Mouse (Mus musculus) kidney, postnatal 0 days (tissue): ENCODE measurements around the gene Esm1. TPM values are rescaled to one million over a fixed set of nuclear protein-coding genes. Genes with fewer than 3 reads are reported as not detected.
A peak's percentile ranks its signal among the peaks of the same experiment; 100 is the strongest.

Experiments used
- ATAC-seq: fragments of 200-750 bp; cut with Nextera tagmentation; replicated peaks from 2 replicates; pipeline ENCODE4 v1.8.0; 2017; ENCODE audit warnings: low read depth, moderate number of reproducible peaks, moderate TSS enrichment, moderate library complexity; ENCODE audit not compliant: low FRiP score
- DNase-seq: peaks from one replicate; pipeline ENCODE4 v3.0.0-alpha.2; 2016; ENCODE audit warnings: low spot score
- H3K27ac ChIP-seq: fragments of 300-500 bp; sonication (generic); 2 replicates; pipeline ENCODE4 v1.5.1; 2014; ENCODE audit warnings: mild to moderate bottlenecking
- H3K27me3 ChIP-seq: fragments of 300-500 bp; sonication (generic); 2 replicates; pipeline ENCODE4 v1.6.1; 2014; ENCODE audit warnings: low read length, mixed read lengths; ENCODE audit not compliant: insufficient read depth
- H3K36me3 ChIP-seq: fragments of 300-500 bp; sonication (generic); 2 replicates; pipeline ENCODE4 v1.6.1; 2014; ENCODE audit warnings: low read length, mixed read lengths; ENCODE audit not compliant: insufficient read depth
- H3K4me1 ChIP-seq: fragments of 300-500 bp; sonication (generic); replicated peaks from 2 replicates; pipeline ENCODE4 v1.6.1; 2014; ENCODE audit warnings: antibody characterized with exemption, low read length, mixed read lengths; ENCODE audit not compliant: insufficient read depth
- H3K4me2 ChIP-seq: fragments of 300-500 bp; sonication (generic); 2 replicates; pipeline ENCODE4 v1.6.1; 2014; ENCODE audit warnings: mild to moderate bottlenecking, low read length, moderate library complexity, mixed read lengths
- H3K4me3 ChIP-seq: fragments of 300-500 bp; sonication (generic); replicated peaks from 2 replicates; pipeline ENCODE4 v1.5.1; 2014; ENCODE audit warnings: low read depth, low read length
- H3K9ac ChIP-seq: fragments of 300-500 bp; sonication (generic); 2 replicates; pipeline ENCODE4 v1.6.1; 2014; ENCODE audit warnings: low read depth, low read length
- H3K9me3 ChIP-seq: fragments of 300-500 bp; sonication (generic); replicated peaks from 2 replicates; pipeline ENCODE4 v1.6.1; 2016; ENCODE audit warnings: low read length, inconsistent platforms, mixed read lengths
- CTCF ChIP-seq: IDR thresholded peaks from 2 replicates; pipeline ENCODE4 v1.5.1; 2016; ENCODE audit warnings: antibody characterized with exemption, low read depth, mild to moderate bottlenecking, moderate library complexity
- WGBS: fragments of 180-500 bp; shearing (Covaris S2); extraction: QIAGEN DNeasy Blood & Tissue Kit; methylation state at CpG from one replicate; pipeline ENCODE4 v1.1.7; 2014; 5-methylcytosine and 5-hydroxymethylcytosine counted together
- polyA plus RNA-seq: library from polyadenylated mRNA; unstranded; fragments of >200 nt; fragmentation: Nextera tagmentation; extraction: Ambion mirVana; gene quantifications from 2 replicates; pipeline ENCODE4 v1.2.1, GENCODE M21; 2015

The Esm1 gene
- polyA plus RNA-seq, 1 experiment from 2014 or later: 4.3 TPM

GRCm38 (mm10) chr13:113183720-113184119 is 25.7 kb upstream of the Esm1 start:
- Histone ChIP-seq H3K4me2 (no peak overlapping the region), H3K27me3 (no peaks in the 10 kb centered on the region), H3K27ac (no peak overlapping the region), H3K36me3 (no peaks in the 10 kb centered on the region), H3K4me1 (no peaks in the 10 kb centered on the region), H3K9ac (no peak overlapping the region), H3K4me3 (no peak overlapping the region), H3K9me3 (no peaks in the 10 kb centered on the region)
- no peak for DNase-seq
- WGBS: 86% methylated on average over 4 of the region's 4 CpGs
- ATAC-seq: no peak
- TF ChIP-seq CTCF: no peak

DNA sequence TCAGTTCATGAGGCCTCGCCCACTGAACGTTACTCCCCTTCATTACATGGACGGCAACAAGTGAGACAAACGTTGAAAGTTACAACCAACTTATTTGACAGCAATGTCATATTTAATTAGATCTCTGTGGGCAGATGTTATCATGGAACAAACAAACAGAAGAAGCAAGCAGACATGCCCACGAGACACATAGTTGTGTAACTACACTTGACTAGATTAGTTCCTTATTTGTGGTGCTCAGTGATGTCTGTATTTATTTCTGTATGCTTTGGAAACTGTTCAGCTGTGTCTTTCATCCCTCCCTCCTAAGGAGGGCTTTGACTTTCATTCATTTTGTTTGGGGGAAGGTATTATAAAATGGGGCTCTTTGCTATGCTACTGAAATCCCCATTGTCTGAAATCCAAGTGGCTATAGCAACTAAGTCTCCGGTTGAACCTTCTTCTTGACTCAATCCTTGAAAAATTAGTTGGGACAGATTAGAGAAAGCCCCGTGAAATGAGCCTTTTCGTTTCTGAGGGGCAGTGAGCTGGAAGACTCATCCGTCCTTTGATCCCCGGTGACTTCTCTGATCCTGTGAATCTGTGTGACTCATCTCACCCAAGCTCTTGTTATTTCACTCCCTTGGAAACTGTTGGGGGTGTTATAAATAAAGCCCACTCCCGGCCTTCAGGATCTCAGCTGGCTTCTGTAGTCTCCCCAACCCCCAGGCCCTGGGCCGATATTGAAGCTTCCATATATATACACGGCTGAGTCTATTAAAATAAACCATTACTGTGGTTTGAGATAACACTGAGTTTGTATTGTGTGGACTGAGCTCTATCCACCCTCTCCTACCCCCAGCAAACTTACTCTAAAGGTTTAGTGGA is 12.4 kb upstream of the Esm1 start:
- WGBS: 56% methylated on average over 13 of the region's 13 CpGs
- DNase-seq: no peak

DNA sequence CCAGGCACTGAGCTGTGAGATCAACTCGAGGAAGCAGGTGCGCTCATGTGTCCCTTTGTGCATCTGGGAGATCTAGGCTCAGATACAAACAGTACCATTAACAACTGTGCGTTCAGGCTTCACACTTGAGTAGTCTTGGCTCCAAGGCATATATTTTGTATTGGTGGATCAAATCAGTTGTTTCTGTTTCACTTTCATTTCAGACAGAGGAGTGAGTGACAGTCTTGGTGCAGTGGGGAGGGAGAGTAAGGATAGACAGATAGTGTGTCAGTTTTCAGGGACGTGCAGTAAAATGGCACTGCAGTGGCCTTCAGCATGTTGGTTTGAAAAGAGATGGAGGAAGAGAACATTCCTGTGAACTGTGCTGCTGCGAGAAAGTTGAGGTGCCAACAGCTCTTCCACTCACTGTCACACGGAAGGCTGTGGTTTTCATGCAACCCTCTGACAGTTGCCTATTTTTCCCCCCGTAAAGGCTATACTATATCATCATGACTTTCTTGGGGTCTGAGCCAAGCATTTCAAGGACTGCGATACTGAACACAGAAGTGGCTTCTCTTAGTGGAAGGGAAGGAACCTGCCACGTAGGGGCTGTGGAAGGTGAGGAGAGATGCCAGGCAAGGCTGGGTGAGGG is 11.5 kb upstream of the Esm1 start:
- WGBS: 61% methylated on average over 9 of the region's 9 CpGs
- ATAC-seq (no peak), DNase-seq (no peak)
- no peaks in the 10 kb centered on the region for H3K36me3 ChIP-seq
- H3K4me3 ChIP-seq: no peak overlapping the region
- H3K4me1 ChIP-seq: no peaks in the 10 kb centered on the region
- H3K4me2 ChIP-seq: no peak overlapping the region
- no peak for TF ChIP-seq CTCF
- H3K9ac ChIP-seq: no peak overlapping the region
- H3K9me3 ChIP-seq: no peaks in the 10 kb centered on the region
- no peaks in the 10 kb centered on the region for H3K27me3 ChIP-seq
- H3K27ac ChIP-seq: no peak overlapping the region

More for the DNA sequence above, 12.4 kb upstream of the Esm1 start:
- Histone ChIP-seq H3K9ac (no peak overlapping the region), H3K27ac (no peak overlapping the region), H3K36me3 (no peaks in the 10 kb centered on the region), H3K27me3 (no peaks in the 10 kb centered on the region), H3K4me3 (no peak overlapping the region), H3K9me3 (no peaks in the 10 kb centered on the region), H3K4me1 (no peaks in the 10 kb centered on the region), H3K4me2 (no peak overlapping the region)
- no peak for TF ChIP-seq CTCF
- no peak for ATAC-seq

- Histone ChIP-seq H3K9me3 (no peaks in the 10 kb centered on the region), H3K27me3 (no peaks in the 10 kb centered on the region), H3K36me3 (no peaks in the 10 kb centered on the region), H3K4me3 (no peak overlapping the region), H3K9ac (no peak overlapping the region), H3K4me2 (no peak overlapping the region), H3K27ac (no peak overlapping the region), H3K4me1 (no peaks in the 10 kb centered on the region)
- TF ChIP-seq CTCF: no peak
- WGBS: 66% methylated on average over 3 of the region's 3 CpGs
- DNase-seq: no peak
- ATAC-seq: no peak; the same call in 1 of the 2 replicates
Measured at GRCm38 (mm10) chr13:113199331-113199730, 10.1 kb upstream of the Esm1 start.

- no peak overlapping the region for H3K4me2 ChIP-seq
- H3K9me3 ChIP-seq: no peaks in the 10 kb centered on the region
- no peak overlapping the region for H3K9ac ChIP-seq
- DNase-seq (peak; percentile 18), ATAC-seq (no peak)
- no peak for TF ChIP-seq CTCF
- H3K27ac ChIP-seq: no peak overlapping the region
- no peaks in the 10 kb centered on the region for H3K36me3 ChIP-seq
- WGBS: 39% methylated on average over 8 of the region's 8 CpGs
- no peaks in the 10 kb centered on the region for H3K27me3 ChIP-seq
- no peaks in the 10 kb centered on the region for H3K4me1 ChIP-seq
- H3K4me3 ChIP-seq: no peak overlapping the region
Measured at GRCm38 (mm10) chr13:113200726-113201125, 8.7 kb upstream of the Esm1 start.

GRCm38 (mm10) chr13:113201631-113202030 is 7.8 kb upstream of the Esm1 start:
- TF ChIP-seq CTCF: no peak
- Histone ChIP-seq H3K36me3 (no peaks in the 10 kb centered on the region), H3K27ac (no peak overlapping the region), H3K4me3 (no peak overlapping the region), H3K9me3 (no peaks in the 10 kb centered on the region), H3K27me3 (no peaks in the 10 kb centered on the region), H3K9ac (no peak overlapping the region), H3K4me1 (no peaks in the 10 kb centered on the region), H3K4me2 (no peak overlapping the region)
- 94% methylated on average over 2 of the region's 2 CpGs for WGBS
- DNase-seq (no peak), ATAC-seq (no peak)
